Mouse (Mus musculus): Measurements from ENCODE around the gene Cep41. TPM values are rescaled to one million over a fixed set of nuclear protein-coding genes. Genes with fewer than 3 reads are reported as not detected.

The Cep41 gene
- total and polyA plus RNA-seq, 2 experiments from 2014 or later = 8.1 to 9.5 TPM

DNA sequence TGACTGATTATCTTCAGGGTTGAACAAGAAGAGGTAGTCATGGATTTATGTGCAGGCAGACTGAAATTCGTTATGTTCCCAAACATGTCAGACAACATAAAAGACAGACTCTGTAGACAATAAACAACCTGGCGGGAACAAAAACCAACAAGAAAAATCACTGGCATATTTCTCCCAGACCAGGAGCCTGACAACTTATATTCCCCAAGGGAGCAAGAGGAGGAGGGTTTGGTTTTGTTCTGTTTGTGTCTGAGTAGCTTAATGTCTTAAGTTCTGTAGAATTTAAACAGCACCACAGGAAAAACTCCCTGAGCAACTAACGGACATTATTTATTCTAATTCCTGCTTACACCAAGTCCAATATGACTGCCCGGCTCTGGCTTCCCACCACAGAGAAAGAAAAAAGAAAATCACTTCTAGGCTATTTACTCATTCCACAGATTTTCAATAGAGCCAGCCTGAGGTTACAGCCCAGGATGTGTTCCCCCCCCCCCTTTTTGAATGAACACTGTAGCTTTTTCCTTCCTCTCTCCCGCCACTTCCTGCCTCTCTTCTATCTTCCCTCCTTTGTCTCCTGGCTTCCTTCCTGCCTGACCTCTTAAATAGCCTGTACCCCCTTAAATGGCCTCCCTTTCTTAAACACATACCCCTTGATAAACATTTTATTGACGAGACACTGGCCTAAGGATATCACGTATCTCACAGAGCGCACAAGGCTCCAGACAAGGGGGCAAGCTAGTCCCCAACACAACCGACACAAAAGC, 40.9 kb downstream of the Cep41 start:
- H3K27me3 ChIP-seq (ENCODE audit: insufficient read depth, low read length) = no peaks in the 10 kb centered on the region
- no peak for ATAC-seq (ENCODE audit: low FRiP score)
- H3K9ac ChIP-seq (replicated peaks; ENCODE audit: low read length, poor library complexity, severe bottlenecking) = no peak overlapping the region
- H3K4me3 ChIP-seq (ENCODE audit: low read depth, low read length) = no peak overlapping the region
- 58% methylated on average over 9 of the region's 9 CpGs for WGBS
- no peak for DNase-seq (ENCODE audit: low spot score)
- peak overlapping the region; percentile 59 for H3K27ac ChIP-seq (ENCODE audit: low read depth, low read length)
- peaks cover 20% of the 10 kb centered on the region for H3K4me1 ChIP-seq (ENCODE audit: insufficient read depth, low read length)
- no peaks in the 10 kb centered on the region for H3K36me3 ChIP-seq (ENCODE audit: insufficient read depth, low read length)
- no peaks in the 10 kb centered on the region for H3K9me3 ChIP-seq (ENCODE audit: low read length)
- H3K4me2 ChIP-seq (ENCODE audit: low read depth, low read length, poor library complexity, severe bottlenecking) = no peak overlapping the region
- no peak for TF ChIP-seq CTCF (IDR thresholded peaks at IDR 0.05)

- ATAC-seq (ENCODE audit: low FRiP score) (no peak), DNase-seq (ENCODE audit: low spot score) (peak; percentile 45)
- no peak overlapping the region for H3K4me3 ChIP-seq (ENCODE audit: low read depth, low read length)
- no peaks in the 10 kb centered on the region for H3K27me3 ChIP-seq (ENCODE audit: insufficient read depth, low read length)
- peaks cover 14% of the 10 kb centered on the region for H3K4me1 ChIP-seq (ENCODE audit: insufficient read depth, low read length)
- H3K27ac ChIP-seq (ENCODE audit: low read depth, low read length) = no peak overlapping the region
- 54% methylated on average over 11 of the region's 11 CpGs for WGBS
- no peaks in the 10 kb centered on the region for H3K36me3 ChIP-seq (ENCODE audit: insufficient read depth, low read length)
- H3K9ac ChIP-seq (replicated peaks; ENCODE audit: low read length, poor library complexity, severe bottlenecking) = no peak overlapping the region
- H3K4me2 ChIP-seq (ENCODE audit: low read depth, low read length, poor library complexity, severe bottlenecking) = no peak overlapping the region
- no peaks in the 10 kb centered on the region for H3K9me3 ChIP-seq (ENCODE audit: low read length)
- no peak for TF ChIP-seq CTCF (IDR thresholded peaks at IDR 0.05)
Measured at GRCm38 (mm10) chr6:30649651-30650296, 43.8 kb downstream of the Cep41 start.

- Histone ChIP-seq H3K36me3 (ENCODE audit: insufficient read depth, low read length) (no peaks in the 10 kb centered on the region), H3K9me3 (ENCODE audit: low read length) (no peaks in the 10 kb centered on the region), H3K4me3 (ENCODE audit: low read depth, low read length) (no peak overlapping the region), H3K4me2 (ENCODE audit: low read depth, low read length, poor library complexity, severe bottlenecking) (no peak overlapping the region), H3K27me3 (ENCODE audit: insufficient read depth, low read length) (no peaks in the 10 kb centered on the region), H3K4me1 (ENCODE audit: insufficient read depth, low read length) (no peaks in the 10 kb centered on the region), H3K27ac (ENCODE audit: low read depth, low read length) (no peak overlapping the region), H3K9ac (replicated peaks; ENCODE audit: low read length, poor library complexity, severe bottlenecking) (no peak overlapping the region)
- ATAC-seq (ENCODE audit: low FRiP score) = no peak
- 79% methylated on average over 6 of the region's 6 CpGs for WGBS
- DNase-seq (ENCODE audit: low spot score) = no peak
- no peak for TF ChIP-seq CTCF (IDR thresholded peaks at IDR 0.05)
Measured at GRCm38 (mm10) chr6:30645379-30645778, 48.2 kb downstream of the Cep41 start.

DNA sequence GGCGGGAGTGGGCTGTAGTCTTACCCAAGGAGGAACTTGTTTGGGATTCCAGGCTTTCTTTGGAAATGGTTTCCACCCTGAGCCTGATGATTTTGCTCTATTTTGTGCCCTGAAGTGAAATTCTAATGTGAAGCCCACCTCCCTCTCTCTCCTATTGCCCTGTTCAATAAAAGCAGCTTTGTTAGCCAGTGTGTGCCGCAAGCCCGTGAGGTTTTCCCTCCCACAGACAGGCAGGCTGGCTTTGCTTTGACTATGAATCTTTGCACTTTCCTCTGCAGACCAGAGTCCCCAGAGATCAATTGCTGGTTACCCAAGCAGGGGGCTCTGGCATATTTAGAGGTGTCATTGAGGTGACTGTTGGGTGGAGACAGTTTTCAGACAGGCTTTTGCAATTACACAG, 49.1 kb downstream of the Cep41 start:
- H3K4me3 ChIP-seq (ENCODE audit: low read depth, low read length) = no peak overlapping the region
- H3K4me1 ChIP-seq (ENCODE audit: insufficient read depth, low read length) = no peaks in the 10 kb centered on the region
- H3K9ac ChIP-seq (replicated peaks; ENCODE audit: low read length, poor library complexity, severe bottlenecking) = no peak overlapping the region
- no peak for DNase-seq (ENCODE audit: low spot score)
- ATAC-seq (ENCODE audit: low FRiP score) = no peak
- no peaks in the 10 kb centered on the region for H3K36me3 ChIP-seq (ENCODE audit: insufficient read depth, low read length)
- H3K4me2 ChIP-seq (ENCODE audit: low read depth, low read length, poor library complexity, severe bottlenecking) = no peak overlapping the region
- 56% methylated on average over 3 of the region's 3 CpGs for WGBS
- no peaks in the 10 kb centered on the region for H3K9me3 ChIP-seq (ENCODE audit: low read length)
- no peaks in the 10 kb centered on the region for H3K27me3 ChIP-seq (ENCODE audit: insufficient read depth, low read length)
- TF ChIP-seq CTCF (IDR thresholded peaks at IDR 0.05) = no peak
- H3K27ac ChIP-seq (ENCODE audit: low read depth, low read length) = no peak overlapping the region

- DNase-seq (ENCODE audit: low spot score) (no peak), ATAC-seq (ENCODE audit: low FRiP score) (no peak)
- Histone ChIP-seq H3K9me3 (ENCODE audit: low read length) (no peaks in the 10 kb centered on the region), H3K4me2 (ENCODE audit: low read depth, low read length, poor library complexity, severe bottlenecking) (no peak overlapping the region), H3K36me3 (ENCODE audit: insufficient read depth, low read length) (no peaks in the 10 kb centered on the region), H3K9ac (replicated peaks; ENCODE audit: low read length, poor library complexity, severe bottlenecking) (no peak overlapping the region), H3K4me1 (ENCODE audit: insufficient read depth, low read length) (no peaks in the 10 kb centered on the region), H3K4me3 (ENCODE audit: low read depth, low read length) (no peak overlapping the region), H3K27ac (ENCODE audit: low read depth, low read length) (no peak overlapping the region), H3K27me3 (ENCODE audit: insufficient read depth, low read length) (no peaks in the 10 kb centered on the region)
- WGBS = 86% methylated on average over 12 of the region's 12 CpGs
- TF ChIP-seq CTCF (IDR thresholded peaks at IDR 0.05) = no peak
Measured at GRCm38 (mm10) chr6:30643694-30644460, 49.7 kb downstream of the Cep41 start.

All from midbrain, postnatal 0 days (tissue).